Mouse (Mus musculus) embryonic fibroblast, embryonic 13.5 days (primary cell): ENCODE results near the gene Znrf3.

Experiments used
- CTCF ChIP-seq: IDR thresholded peaks from 2 replicates; pipeline ENCODE4 v1.5.1; 2011; ENCODE audit warnings: mild to moderate bottlenecking, control low read depth, low read length, moderate library complexity, borderline replicate concordance; ENCODE audit not compliant: insufficient read depth
- POLR2A ChIP-seq: IDR thresholded peaks from 2 replicates; pipeline ENCODE4 v1.6.1; 2011; ENCODE audit warnings: low read depth, mild to moderate bottlenecking, control low read depth, low read length, moderate library complexity

GRCm38 (mm10) chr11:5336269-5336668 is 108.4 kb downstream of the Znrf3 start:
- TF ChIP-seq CTCF (no peak), POLR2A (no peak)
